Mouse (Mus musculus) liver, embryonic 15.5 days (tissue): ENCODE results near the gene Cs. TPM values are rescaled to one million over a fixed set of nuclear protein-coding genes. Genes with fewer than 3 reads are reported as not detected.
"Not testable (repeated sequence)": the region's sequence is repeated elsewhere in the genome, so short reads cannot be mapped to it uniquely, and the experiment has no call there.

Experiments used
- ATAC-seq: fragments of 200-750 bp; cut with Nextera tagmentation; 2 replicates; pipeline ENCODE4 v1.8.0; 2017; ENCODE audit warnings: moderate number of reproducible peaks, mild to moderate bottlenecking, moderate library complexity; ENCODE audit not compliant: insufficient read depth
- H3K27ac ChIP-seq: fragments of 300-500 bp; sonication (generic); replicated peaks from 2 replicates; pipeline ENCODE4 v1.5.1; 2015; ENCODE audit warnings: mild to moderate bottlenecking, inconsistent platforms
- H3K27me3 ChIP-seq: fragments of 300-500 bp; sonication (generic); 2 replicates; pipeline ENCODE4 v1.6.1; 2015; ENCODE audit warnings: mild to moderate bottlenecking, inconsistent platforms
- H3K36me3 ChIP-seq: fragments of 300-500 bp; sonication (generic); replicated peaks from 2 replicates; pipeline ENCODE4 v1.6.1; 2015; ENCODE audit warnings: moderate library complexity, mild to moderate bottlenecking, inconsistent platforms
- H3K4me1 ChIP-seq: fragments of 300-500 bp; sonication (generic); replicated peaks from 2 replicates; pipeline ENCODE4 v1.6.1; 2015; ENCODE audit warnings: inconsistent platforms
- H3K4me2 ChIP-seq: fragments of 300-500 bp; sonication (generic); 2 replicates; pipeline ENCODE4 v1.6.1; 2015; ENCODE audit warnings: moderate library complexity, mild to moderate bottlenecking, inconsistent platforms
- H3K4me3 ChIP-seq: fragments of 300-500 bp; sonication (generic); replicated peaks from 2 replicates; pipeline ENCODE4 v1.5.1; 2015; ENCODE audit warnings: mild to moderate bottlenecking, inconsistent platforms
- H3K9ac ChIP-seq: fragments of 300-500 bp; sonication (generic); 2 replicates; pipeline ENCODE4 v1.6.1; 2015; ENCODE audit warnings: moderate library complexity, mild to moderate bottlenecking, inconsistent platforms
- H3K9me3 ChIP-seq: fragments of 300-500 bp; sonication (generic); replicated peaks from 2 replicates; pipeline ENCODE4 v1.6.1; 2016; ENCODE audit warnings: inconsistent platforms
- WGBS: fragments of 180-500 bp; shearing (Covaris S2); methylation state at CpG from one replicate; pipeline ENCODE4 v1.1.7; 2015; ENCODE audit warnings: mixed read lengths; ENCODE audit not compliant: insufficient replicate concordance; 5-methylcytosine and 5-hydroxymethylcytosine counted together
- polyA plus RNA-seq: library from polyadenylated mRNA; unstranded; fragments of >200 nt; fragmentation: Nextera tagmentation; extraction: Ambion mirVana; gene quantifications from 2 replicates; pipeline ENCODE4 v1.2.1, GENCODE M21; 2015

The Cs gene
- polyA plus RNA-seq: 115 and 121 TPM in 2 replicates

- peaks cover 24% of the 10 kb centered on the region for H3K36me3 ChIP-seq
- H3K9ac ChIP-seq: peak within 1 kb of the TSS; percentile 87
- H3K27me3 ChIP-seq: no peaks in the 10 kb centered on the region
- peak within 1 kb of the TSS; percentile 97 for H3K27ac ChIP-seq
- H3K9me3 ChIP-seq: no peaks in the 10 kb centered on the region
- H3K4me3 ChIP-seq: peak within 1 kb of the TSS; percentile 79
- peak; percentile 90 for ATAC-seq
- H3K4me1 ChIP-seq: peaks cover 77% of the 10 kb centered on the region
- WGBS: under 1% methylated on average over 61 of the region's 61 CpGs
- peak within 1 kb of the TSS; percentile 85 for H3K4me2 ChIP-seq
These were observed at the start of gene Cs for GRCm38 (mm10) chr10:128337306-128338181. TSS of gene Cs (plus strand) at chr10:128337734.

GRCm38 (mm10) chr10:128290594-128290993 lies 46.9 kb upstream of the Cs start:
- peaks cover 56% of the 10 kb centered on the region for H3K36me3 ChIP-seq
- not testable (repeated sequence) for H3K4me2 ChIP-seq, H3K27me3 ChIP-seq, ATAC-seq, H3K9ac ChIP-seq, H3K4me3 ChIP-seq, H3K4me1 ChIP-seq, H3K27ac ChIP-seq, H3K9me3 ChIP-seq
- WGBS: 88% methylated on average over 1 of the region's 1 CpGs

DNA sequence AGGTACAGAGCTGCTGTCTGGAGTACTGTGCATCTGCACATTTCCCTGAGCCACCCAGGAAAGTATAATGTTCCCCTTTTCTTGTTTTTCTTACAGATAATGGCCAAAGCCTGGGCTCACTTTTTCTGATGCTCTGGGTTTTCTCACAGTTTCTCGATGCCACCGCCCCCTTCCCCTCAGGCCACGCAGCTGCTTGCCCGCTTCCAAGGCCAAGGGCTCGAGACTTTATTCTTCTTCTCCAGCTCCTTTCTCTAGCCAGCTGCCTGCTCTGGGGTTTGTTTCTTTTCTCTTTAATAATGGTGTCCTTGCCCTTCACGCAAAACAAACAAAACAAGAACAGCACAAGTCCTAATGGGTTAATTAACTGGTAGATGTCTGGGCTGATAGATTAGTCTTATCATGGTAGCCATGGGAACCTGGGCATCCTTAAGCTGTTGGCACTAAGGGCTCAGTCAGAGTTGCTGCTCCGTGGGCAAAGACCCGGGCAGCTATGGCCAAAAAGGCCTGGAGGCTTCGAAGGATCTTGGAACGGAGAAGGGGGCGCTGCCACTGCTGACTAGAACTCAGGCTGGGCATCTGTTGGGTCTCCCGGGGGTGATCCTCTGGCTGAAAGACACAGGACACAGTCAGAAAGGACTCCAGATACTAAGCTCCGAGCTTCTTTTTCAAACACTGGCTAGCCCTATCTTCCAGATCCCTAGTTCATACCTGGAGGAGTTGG lies 41.0 kb upstream of the Cs start:
- no peak for ATAC-seq
- H3K4me1 ChIP-seq: peaks cover 12% of the 10 kb centered on the region
- no peak overlapping the region for H3K9ac ChIP-seq
- H3K4me2 ChIP-seq: no peak overlapping the region
- H3K36me3 ChIP-seq: peaks cover 11% of the 10 kb centered on the region
- no peak overlapping the region for H3K4me3 ChIP-seq
- 68% methylated on average over 13 of the region's 13 CpGs for WGBS
- H3K27me3 ChIP-seq: no peaks in the 10 kb centered on the region
- H3K27ac ChIP-seq: no peak overlapping the region
- no peaks in the 10 kb centered on the region for H3K9me3 ChIP-seq

DNA sequence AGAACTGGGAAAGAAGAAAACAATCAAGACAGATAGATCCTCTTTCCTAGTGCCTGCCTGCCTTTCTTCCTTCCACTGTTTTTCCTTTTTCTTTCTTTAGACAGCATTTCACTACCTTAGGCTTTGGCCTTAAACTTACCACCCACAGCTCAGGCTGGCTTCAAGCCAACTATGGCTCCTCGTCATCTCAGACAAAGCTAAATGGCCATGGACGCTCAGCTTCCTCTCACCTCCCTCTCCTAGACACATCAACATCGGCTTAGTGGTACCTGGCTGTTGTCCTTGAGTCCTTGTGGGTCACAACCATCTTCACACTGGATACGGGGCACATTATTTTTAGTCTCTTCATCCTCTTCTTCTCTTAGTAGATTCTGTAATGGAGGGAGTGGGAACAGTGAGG lies 40.3 kb upstream of the Cs start:
- WGBS: 69% methylated on average over 4 of the region's 4 CpGs
- Histone ChIP-seq H3K9me3 (no peaks in the 10 kb centered on the region), H3K27me3 (no peaks in the 10 kb centered on the region), H3K4me1 (peaks cover 13% of the 10 kb centered on the region), H3K4me2 (no peak overlapping the region), H3K36me3 (peaks cover 4% of the 10 kb centered on the region), H3K4me3 (no peak overlapping the region), H3K27ac (no peak overlapping the region), H3K9ac (no peak overlapping the region)
- no peak for ATAC-seq

GRCm38 (mm10) chr10:128297622-128298021 lies 39.9 kb upstream of the Cs start:
- H3K27ac ChIP-seq: no peak overlapping the region
- WGBS: 75% methylated on average over 11 of the region's 11 CpGs
- ATAC-seq: 0 out of 2 replicates have a peak, but pooled peaks have one; percentile 20
- H3K4me3 ChIP-seq: no peak overlapping the region
- H3K4me2 ChIP-seq: no peak overlapping the region
- no peaks in the 10 kb centered on the region for H3K27me3 ChIP-seq
- no peaks in the 10 kb centered on the region; the same call in 1 of the 2 replicates for H3K36me3 ChIP-seq
- peaks cover 17% of the 10 kb centered on the region for H3K4me1 ChIP-seq
- H3K9me3 ChIP-seq: no peaks in the 10 kb centered on the region
- no peak overlapping the region for H3K9ac ChIP-seq

- H3K4me2 ChIP-seq: peak overlapping the region; percentile 8; the same call in 1 of the 2 replicates
These were observed 39.3 kb upstream of the Cs start for GRCm38 (mm10) chr10:128298243-128298642.

GRCm38 (mm10) chr10:128298702-128299171 lies 38.8 kb upstream of the Cs start, which contains the start of gene Il23a:
TSS of gene Il23a (minus strand) at chr10:128298752.
- Histone ChIP-seq H3K9me3 (no peaks in the 10 kb centered on the region), H3K9ac (no peak within 1 kb of the TSS), H3K27me3 (no peaks in the 10 kb centered on the region), H3K4me2 (peak within 1 kb of the TSS; percentile 8; the same call in 1 of the 2 replicates), H3K27ac (no peak within 1 kb of the TSS), H3K4me1 (peaks cover 19% of the 10 kb centered on the region), H3K4me3 (no peak within 1 kb of the TSS), H3K36me3 (no peaks in the 10 kb centered on the region)
- no peak for ATAC-seq
- WGBS: 57% methylated on average over 11 of the region's 11 CpGs

More at GRCm38 (mm10) chr10:128298243-128298642, 39.3 kb upstream of the Cs start:
- Histone ChIP-seq H3K4me1 (peaks cover 17% of the 10 kb centered on the region), H3K9me3 (no peaks in the 10 kb centered on the region), H3K36me3 (no peaks in the 10 kb centered on the region), H3K4me3 (no peak overlapping the region), H3K27ac (no peak overlapping the region), H3K9ac (no peak overlapping the region), H3K27me3 (no peaks in the 10 kb centered on the region)
- 37% methylated on average over 6 of the region's 6 CpGs for WGBS
- ATAC-seq: no peak

GRCm38 (mm10) chr10:128302357-128302756 lies 35.2 kb upstream of the Cs start:
- Histone ChIP-seq H3K27me3 (no peaks in the 10 kb centered on the region), H3K9ac (peak overlapping the region; percentile 76), H3K4me2 (peak overlapping the region; percentile 82), H3K4me1 (peaks cover 33% of the 10 kb centered on the region), H3K36me3 (peaks cover 12% of the 10 kb centered on the region; the same call in 1 of the 2 replicates), H3K9me3 (no peaks in the 10 kb centered on the region), H3K4me3 (peak overlapping the region; percentile 74), H3K27ac (peak overlapping the region; percentile 90)
- WGBS: 15% methylated on average over 3 of the region's 3 CpGs
- ATAC-seq: no peak

DNA sequence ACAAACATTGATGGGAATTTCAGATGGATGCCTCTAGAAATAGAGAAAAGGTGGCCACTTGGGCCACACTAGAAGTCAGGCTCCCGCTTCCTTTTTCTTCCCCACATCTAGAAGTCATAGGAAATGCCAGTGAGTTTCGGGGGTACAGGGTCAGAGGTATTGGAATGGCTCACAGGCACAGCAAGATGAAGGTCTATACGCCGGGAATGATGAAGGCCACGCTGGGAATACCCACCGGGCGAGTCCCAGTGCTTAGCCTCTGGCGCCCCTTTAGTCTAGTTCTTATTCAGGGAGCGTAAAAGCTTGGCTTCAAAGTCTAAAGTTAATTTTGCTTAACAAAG lies 34.8 kb upstream of the Cs start:
- peak overlapping the region; percentile 82 for H3K4me2 ChIP-seq
- WGBS: under 1% methylated on average over 9 of the region's 9 CpGs
- peaks cover 12% of the 10 kb centered on the region; the same call in 1 of the 2 replicates for H3K36me3 ChIP-seq
- peak overlapping the region; percentile 90 for H3K27ac ChIP-seq
- peak; percentile 16 for ATAC-seq
- peaks cover 29% of the 10 kb centered on the region for H3K4me1 ChIP-seq
- H3K9me3 ChIP-seq: no peaks in the 10 kb centered on the region
- H3K4me3 ChIP-seq: peak overlapping the region; percentile 74
- H3K27me3 ChIP-seq: no peaks in the 10 kb centered on the region
- peak overlapping the region; percentile 76 for H3K9ac ChIP-seq

DNA sequence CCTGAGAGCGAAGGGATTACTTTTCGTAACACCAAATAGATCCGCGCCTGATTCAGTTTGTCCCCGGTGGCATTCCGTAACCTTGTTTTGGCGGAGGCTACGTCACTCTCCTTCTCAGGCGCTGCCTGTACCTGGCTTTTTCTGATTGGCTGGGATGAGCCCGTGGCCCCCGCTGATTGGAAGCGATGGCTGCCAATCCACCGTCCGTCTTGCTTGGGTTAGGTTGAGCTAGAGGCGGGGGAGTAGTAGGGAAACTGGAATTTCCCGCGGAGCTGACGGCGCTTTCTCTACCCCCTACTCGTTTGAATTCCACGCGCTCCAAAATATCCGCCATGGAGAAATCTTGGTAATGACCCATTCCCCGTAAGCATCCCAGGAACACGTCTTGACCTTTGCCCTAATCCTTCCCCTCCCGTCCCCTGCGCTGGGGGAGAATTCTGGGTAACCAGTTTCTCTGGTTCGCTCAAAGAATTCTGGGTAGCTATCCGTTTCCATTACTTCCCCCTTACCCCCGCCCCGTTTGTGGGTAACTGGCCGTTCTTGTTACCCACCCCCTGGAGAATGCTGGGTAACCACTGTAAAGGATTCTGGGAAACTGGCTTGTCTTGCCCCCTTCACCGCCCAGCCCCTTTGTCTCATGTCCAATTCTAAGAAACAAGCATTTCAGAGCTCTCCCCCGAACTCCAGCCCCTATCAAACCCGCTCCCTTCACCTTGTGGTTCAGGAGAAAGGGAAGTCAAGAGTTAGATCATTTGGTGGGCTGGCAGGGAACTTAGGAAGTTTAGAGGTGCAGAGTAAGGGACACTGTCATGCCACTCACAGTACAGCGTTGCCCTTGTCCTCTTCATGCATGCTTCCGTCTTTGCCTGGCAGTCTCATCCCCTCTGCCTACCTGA lies 34.2 kb upstream of the Cs start, which contains the start of gene Pan2:
TSS of gene Pan2 (plus strand) at position 210 of the 896 bp plus-strand sequence.
- Histone ChIP-seq H3K4me3 (peak within 1 kb of the TSS; percentile 74), H3K27me3 (no peaks in the 10 kb centered on the region), H3K9me3 (no peaks in the 10 kb centered on the region), H3K4me2 (peak within 1 kb of the TSS; percentile 86), H3K4me1 (peaks cover 26% of the 10 kb centered on the region), H3K36me3 (peaks cover 18% of the 10 kb centered on the region), H3K27ac (peak within 1 kb of the TSS; percentile 90), H3K9ac (peak within 1 kb of the TSS; percentile 77)
- peak; percentile 98 for ATAC-seq
- WGBS: 1% methylated on average over 37 of the region's 37 CpGs
